Comparison of ENCODE assay signal across 15 mouse cellular contexts in the genomic region with DNA sequence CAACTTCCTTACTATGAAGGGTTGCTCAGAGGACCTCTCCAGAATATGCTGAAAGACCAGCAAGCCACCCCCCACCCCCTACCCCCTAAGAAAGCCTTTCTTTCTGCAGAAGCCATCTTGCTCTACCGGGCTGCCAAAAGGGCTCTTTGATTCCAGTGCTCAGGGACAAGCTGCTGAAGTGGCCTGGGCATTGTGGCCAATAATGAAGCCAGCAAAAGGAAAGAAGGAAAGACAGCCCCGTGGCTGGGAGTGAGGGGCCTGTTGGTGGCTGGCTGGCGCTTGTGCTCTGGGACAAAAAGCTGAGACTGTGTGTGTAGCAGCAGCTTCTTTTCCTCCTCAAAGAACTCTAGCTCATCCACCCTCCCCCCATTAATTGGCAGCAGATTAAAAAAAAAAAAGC. TPM values are rescaled to one million over a fixed set of nuclear protein-coding genes. Genes with fewer than 3 reads are reported as not detected.
DNase-seq lines count a peak whose midpoint lies in the region; ATAC-seq and TF ChIP-seq lines count a peak whose summit lies in the region.
"Had no signal": no experiment of that assay in that cellular context is flagged by ENCODE, and none has a peak within 500 bp of the region (broad histone marks: within the 10 kb centered on the region; RNA-seq: fewer than 3 reads in every experiment).

No protein-coding gene starts in this region.

- no peak for TF ChIP-seq POLR2A in kidney, adult 2 months (IDR thresholded peaks at IDR 0.05; ENCODE audit: low read depth, low read length)

- no peak for TF ChIP-seq CTCF in kidney, adult 2 months (conservative IDR thresholded peaks at IDR 0.05; ENCODE audit: insufficient read depth, insufficient read length, low read depth, low read length)

- H3K4me1 ChIP-seq in kidney, adult 2 months (ENCODE audit: control insufficient read depth, insufficient read depth, low read length) = peaks cover 21% of the 10 kb centered on the region
- peaks cover 38% of the 10 kb centered on the region for H3K4me1 ChIP-seq in midbrain, embryonic 13.5 days (replicated peaks)
- peaks cover 3% of the 10 kb centered on the region for H3K4me1 ChIP-seq in midbrain, embryonic 11.5 days (ENCODE audit: control insufficient read depth, insufficient read depth, low read length)
- H3K4me1 ChIP-seq in forebrain, embryonic 12.5 days = peaks cover 50% of the 10 kb centered on the region

- no peaks in the 10 kb centered on the region for H3K9me3 ChIP-seq in midbrain, embryonic 13.5 days
- no peaks in the 10 kb centered on the region for H3K9me3 ChIP-seq in midbrain, embryonic 11.5 days (ENCODE audit: control insufficient read depth, low read length)
- H3K9me3 ChIP-seq in forebrain, embryonic 12.5 days = no peaks in the 10 kb centered on the region
- H3K9me3 ChIP-seq: G1E had no signal

- H3K27ac ChIP-seq in kidney, adult 2 months (ENCODE audit: insufficient read depth, low read depth, low read length) = peak overlapping the region; percentile 73
- H3K27ac ChIP-seq in midbrain, embryonic 13.5 days = peak overlapping the region; percentile 44
- no peak overlapping the region; the same call in 1 of the 2 replicates for H3K27ac ChIP-seq in midbrain, embryonic 11.5 days (ENCODE audit: low read depth, low read length)
- peak overlapping the region; percentile 81 for H3K27ac ChIP-seq in forebrain, embryonic 12.5 days
- H3K27ac ChIP-seq: left cerebral cortex, adult 2 months; liver, embryonic 14.5 days had no signal

- DNase-seq in kidney, adult 2 months = no peak
- DNase-seq in kidney, postnatal 10 days = no peak
- DNase-seq in midbrain, embryonic 11.5 days (ENCODE audit: low spot score, missing footprints) = no peak
- no peak for DNase-seq in right cerebral cortex, postnatal 4 days
- no peak for DNase-seq in spleen, postnatal 36 days (ENCODE audit: low spot score in 2 of 2)
- DNase-seq: adrenal gland, postnatal 10 days; cerebellum, postnatal 10 days; heart, adult 18-20 months; thymus, adult 2 months had no signal

- ATAC-seq in midbrain, embryonic 13.5 days = no peak
- no peak for ATAC-seq in midbrain, embryonic 11.5 days (ENCODE audit: low FRiP score)
- ATAC-seq in forebrain, embryonic 12.5 days (ENCODE audit: low FRiP score) = no peak
- ATAC-seq: intestine, embryonic 16.5 days had no signal

- no peak overlapping the region for H3K4me3 ChIP-seq in kidney, adult 2 months (ENCODE audit: insufficient read depth, low read depth, low read length)
- no peak overlapping the region for H3K4me3 ChIP-seq in midbrain, embryonic 13.5 days (replicated peaks)
- H3K4me3 ChIP-seq in midbrain, embryonic 11.5 days (ENCODE audit: low read depth, low read length) = no peak overlapping the region
- H3K4me3 ChIP-seq in forebrain, embryonic 12.5 days (replicated peaks) = no peak overlapping the region
- H3K4me3 ChIP-seq: left cerebral cortex, adult 2 months had no signal

- no peaks in the 10 kb centered on the region for H3K36me3 ChIP-seq in kidney, adult 2 months (ENCODE audit: control insufficient read depth, insufficient read depth, low read length)
- no peaks in the 10 kb centered on the region for H3K36me3 ChIP-seq in midbrain, embryonic 13.5 days
- no peaks in the 10 kb centered on the region for H3K36me3 ChIP-seq in midbrain, embryonic 11.5 days (ENCODE audit: control insufficient read depth, insufficient read depth, low read length)
- no peaks in the 10 kb centered on the region for H3K36me3 ChIP-seq in forebrain, embryonic 12.5 days (replicated peaks)
- H3K36me3 ChIP-seq: G1E had no signal

- no peak overlapping the region for H3K4me2 ChIP-seq in midbrain, embryonic 13.5 days (replicated peaks)
- no peak overlapping the region for H3K4me2 ChIP-seq in midbrain, embryonic 11.5 days
- H3K4me2 ChIP-seq in forebrain, embryonic 12.5 days = no peak overlapping the region

- no peaks in the 10 kb centered on the region for H3K27me3 ChIP-seq in kidney, adult 2 months (replicated peaks; ENCODE audit: control insufficient read depth, insufficient read depth, low read length)
- H3K27me3 ChIP-seq in midbrain, embryonic 13.5 days = peaks cover 11% of the 10 kb centered on the region; the same call in 1 of the 2 replicates
- H3K27me3 ChIP-seq in midbrain, embryonic 11.5 days (ENCODE audit: control insufficient read depth, insufficient read depth, low read length) = no peaks in the 10 kb centered on the region
- H3K27me3 ChIP-seq in forebrain, embryonic 12.5 days = peaks cover 4% of the 10 kb centered on the region; the same call in 1 of the 2 replicates

- H3K9ac ChIP-seq in midbrain, embryonic 13.5 days (replicated peaks) = peak overlapping the region; percentile 39; the same call in 1 of the 2 replicates
- H3K9ac ChIP-seq in midbrain, embryonic 11.5 days (ENCODE audit: low read length) = no peak overlapping the region
- H3K9ac ChIP-seq in forebrain, embryonic 12.5 days = 0 out of 2 replicates have a peak overlapping the region, but pooled peaks have one; percentile 36
- H3K9ac ChIP-seq: liver, embryonic 14.5 days had no signal

- 62% methylated on average over 3 of the region's 3 CpGs for WGBS in kidney, adult 2 months
- WGBS in midbrain, embryonic 13.5 days = 27% methylated on average over 3 of the region's 3 CpGs
- 35% methylated on average over 3 of the region's 3 CpGs for WGBS in midbrain, embryonic 11.5 days
- 8% methylated on average over 3 of the region's 3 CpGs for WGBS in forebrain, embryonic 12.5 days

RNA-seq across cellular contexts. Expression of gene Slc25a51, which starts 12.2 kb away (rescaled TPM):
- polyA plus RNA-seq in kidney, adult 2 months (2012; rRNA removed) = 145 and 157 TPM in 2 replicates
- 73.7 and 76.5 TPM in 2 replicates for polyA plus RNA-seq in midbrain, embryonic 13.5 days (2015; fragmentation: Nextera tagmentation; extraction: Ambion mirVana)
- polyA plus RNA-seq in midbrain, embryonic 11.5 days (2014; fragmentation: Nextera tagmentation; extraction: Ambion mirVana) = 63.4 and 78.6 TPM in 2 replicates
- 86.8 and 89.7 TPM in 2 replicates for polyA plus RNA-seq in forebrain, embryonic 12.5 days (2016; fragmentation: Nextera tagmentation; extraction: Ambion mirVana)
